Mouse (Mus musculus): Measurements from ENCODE around the gene Prkcq. TPM values are rescaled to one million over a fixed set of nuclear protein-coding genes. Genes with fewer than 3 reads are reported as not detected.

Gene Prkcq
- polyA plus RNA-seq, 1 experiment from 2014 or later: 6.8 TPM

GRCm38 (mm10) chr2:11203261-11203660 lies 31.4 kb downstream of the Prkcq start:
- Histone ChIP-seq H3K4me1 (ENCODE audit: control insufficient read depth, insufficient read depth, low read length) (no peaks in the 10 kb centered on the region), H3K27me3 (replicated peaks; ENCODE audit: control insufficient read depth, insufficient read depth, low read length) (no peaks in the 10 kb centered on the region), H3K36me3 (ENCODE audit: control insufficient read depth, insufficient read depth, low read length) (no peaks in the 10 kb centered on the region), H3K9ac (ENCODE audit: low read depth, low read length) (no peak overlapping the region), H3K27ac (replicated peaks; ENCODE audit: low read depth, low read length) (no peak overlapping the region), H3K4me2 (ENCODE audit: low read depth, low read length) (no peak overlapping the region), H3K4me3 (ENCODE audit: low read depth, low read length) (no peak overlapping the region), H3K9me3 (ENCODE audit: control insufficient read depth, low read length) (no peaks in the 10 kb centered on the region)
- WGBS: 57% methylated on average over 5 of the region's 5 CpGs
- ATAC-seq (ENCODE audit: low read depth): no peak
- no peak for DNase-seq (ENCODE audit: low spot score)

GRCm38 (mm10) chr2:11204232-11204631 lies 32.3 kb downstream of the Prkcq start:
- no peaks in the 10 kb centered on the region for H3K4me1 ChIP-seq (ENCODE audit: control insufficient read depth, insufficient read depth, low read length)
- WGBS: 73% methylated on average over 5 of the region's 5 CpGs
- no peak for ATAC-seq (ENCODE audit: low read depth)
- H3K27ac ChIP-seq (replicated peaks; ENCODE audit: low read depth, low read length): no peak overlapping the region
- H3K27me3 ChIP-seq (replicated peaks; ENCODE audit: control insufficient read depth, insufficient read depth, low read length): no peaks in the 10 kb centered on the region
- H3K36me3 ChIP-seq (ENCODE audit: control insufficient read depth, insufficient read depth, low read length): no peaks in the 10 kb centered on the region
- H3K4me2 ChIP-seq (ENCODE audit: low read depth, low read length): no peak overlapping the region
- H3K9ac ChIP-seq (ENCODE audit: low read depth, low read length): no peak overlapping the region
- DNase-seq (ENCODE audit: low spot score): no peak
- no peaks in the 10 kb centered on the region for H3K9me3 ChIP-seq (ENCODE audit: control insufficient read depth, low read length)
- no peak overlapping the region for H3K4me3 ChIP-seq (ENCODE audit: low read depth, low read length)

- 82% methylated on average over 9 of the region's 9 CpGs for WGBS
- H3K9ac ChIP-seq (ENCODE audit: low read depth, low read length): no peak overlapping the region
- H3K4me2 ChIP-seq (ENCODE audit: low read depth, low read length): no peak overlapping the region
- H3K4me1 ChIP-seq (ENCODE audit: control insufficient read depth, insufficient read depth, low read length): no peaks in the 10 kb centered on the region
- no peaks in the 10 kb centered on the region for H3K36me3 ChIP-seq (ENCODE audit: control insufficient read depth, insufficient read depth, low read length)
- no peaks in the 10 kb centered on the region for H3K9me3 ChIP-seq (ENCODE audit: control insufficient read depth, low read length)
- H3K27me3 ChIP-seq (replicated peaks; ENCODE audit: control insufficient read depth, insufficient read depth, low read length): no peaks in the 10 kb centered on the region
- H3K4me3 ChIP-seq (ENCODE audit: low read depth, low read length): no peak overlapping the region
- H3K27ac ChIP-seq (replicated peaks; ENCODE audit: low read depth, low read length): no peak overlapping the region
- DNase-seq (ENCODE audit: low spot score): no peak
- ATAC-seq (ENCODE audit: low read depth): no peak
These were observed 33.1 kb downstream of the Prkcq start for GRCm38 (mm10) chr2:11204961-11205360.

- 94% methylated on average over 6 of the region's 6 CpGs for WGBS
- H3K9me3 ChIP-seq (ENCODE audit: control insufficient read depth, low read length): no peaks in the 10 kb centered on the region
- H3K9ac ChIP-seq (ENCODE audit: low read depth, low read length): no peak overlapping the region
- H3K36me3 ChIP-seq (ENCODE audit: control insufficient read depth, insufficient read depth, low read length): no peaks in the 10 kb centered on the region
- DNase-seq (ENCODE audit: low spot score): no peak
- no peak for ATAC-seq (ENCODE audit: low read depth)
- no peaks in the 10 kb centered on the region for H3K4me1 ChIP-seq (ENCODE audit: control insufficient read depth, insufficient read depth, low read length)
- no peak overlapping the region for H3K27ac ChIP-seq (replicated peaks; ENCODE audit: low read depth, low read length)
- no peak overlapping the region for H3K4me2 ChIP-seq (ENCODE audit: low read depth, low read length)
- H3K4me3 ChIP-seq (ENCODE audit: low read depth, low read length): no peak overlapping the region
- H3K27me3 ChIP-seq (replicated peaks; ENCODE audit: control insufficient read depth, insufficient read depth, low read length): no peaks in the 10 kb centered on the region
These were observed 33.8 kb downstream of the Prkcq start for GRCm38 (mm10) chr2:11205720-11206119.

GRCm38 (mm10) chr2:11208263-11208662 lies 36.4 kb downstream of the Prkcq start:
- no peak for DNase-seq (ENCODE audit: low spot score)
- Histone ChIP-seq H3K4me2 (ENCODE audit: low read depth, low read length) (no peak overlapping the region), H3K27ac (replicated peaks; ENCODE audit: low read depth, low read length) (no peak overlapping the region), H3K4me1 (ENCODE audit: control insufficient read depth, insufficient read depth, low read length) (no peaks in the 10 kb centered on the region), H3K36me3 (ENCODE audit: control insufficient read depth, insufficient read depth, low read length) (no peaks in the 10 kb centered on the region), H3K4me3 (ENCODE audit: low read depth, low read length) (no peak overlapping the region), H3K27me3 (replicated peaks; ENCODE audit: control insufficient read depth, insufficient read depth, low read length) (no peaks in the 10 kb centered on the region), H3K9ac (ENCODE audit: low read depth, low read length) (no peak overlapping the region), H3K9me3 (ENCODE audit: control insufficient read depth, low read length) (no peaks in the 10 kb centered on the region)
- WGBS: 69% methylated on average over 9 of the region's 9 CpGs
- ATAC-seq (ENCODE audit: low read depth): no peak

- H3K27ac ChIP-seq (replicated peaks; ENCODE audit: low read depth, low read length): no peak overlapping the region
- 85% methylated on average over 6 of the region's 6 CpGs for WGBS
- no peak overlapping the region for H3K4me2 ChIP-seq (ENCODE audit: low read depth, low read length)
- no peaks in the 10 kb centered on the region for H3K36me3 ChIP-seq (ENCODE audit: control insufficient read depth, insufficient read depth, low read length)
- H3K9ac ChIP-seq (ENCODE audit: low read depth, low read length): no peak overlapping the region
- H3K4me1 ChIP-seq (ENCODE audit: control insufficient read depth, insufficient read depth, low read length): no peaks in the 10 kb centered on the region
- no peak for DNase-seq (ENCODE audit: low spot score)
- ATAC-seq (ENCODE audit: low read depth): no peak
- no peaks in the 10 kb centered on the region for H3K9me3 ChIP-seq (ENCODE audit: control insufficient read depth, low read length)
- no peaks in the 10 kb centered on the region for H3K27me3 ChIP-seq (replicated peaks; ENCODE audit: control insufficient read depth, insufficient read depth, low read length)
- H3K4me3 ChIP-seq (ENCODE audit: low read depth, low read length): no peak overlapping the region
These were observed 37.4 kb downstream of the Prkcq start for GRCm38 (mm10) chr2:11209335-11209734.

- Histone ChIP-seq H3K9ac (ENCODE audit: low read depth, low read length) (no peak overlapping the region), H3K36me3 (ENCODE audit: control insufficient read depth, insufficient read depth, low read length) (no peaks in the 10 kb centered on the region), H3K27me3 (replicated peaks; ENCODE audit: control insufficient read depth, insufficient read depth, low read length) (no peaks in the 10 kb centered on the region), H3K27ac (replicated peaks; ENCODE audit: low read depth, low read length) (no peak overlapping the region), H3K4me2 (ENCODE audit: low read depth, low read length) (no peak overlapping the region), H3K4me3 (ENCODE audit: low read depth, low read length) (no peak overlapping the region), H3K4me1 (ENCODE audit: control insufficient read depth, insufficient read depth, low read length) (no peaks in the 10 kb centered on the region), H3K9me3 (ENCODE audit: control insufficient read depth, low read length) (no peaks in the 10 kb centered on the region)
- peak; percentile 29 for DNase-seq (ENCODE audit: low spot score)
- WGBS: 75% methylated on average over 8 of the region's 8 CpGs
- ATAC-seq (ENCODE audit: low read depth): peak; percentile 71; the same call in 1 of the 2 replicates
These were observed 38.5 kb downstream of the Prkcq start for GRCm38 (mm10) chr2:11210241-11210916.

- H3K9ac ChIP-seq (ENCODE audit: low read depth, low read length): no peak overlapping the region
- ATAC-seq (ENCODE audit: low read depth): no peak
- H3K27ac ChIP-seq (replicated peaks; ENCODE audit: low read depth, low read length): no peak overlapping the region
- H3K4me2 ChIP-seq (ENCODE audit: low read depth, low read length): no peak overlapping the region
- H3K27me3 ChIP-seq (replicated peaks; ENCODE audit: control insufficient read depth, insufficient read depth, low read length): no peaks in the 10 kb centered on the region
- WGBS: 53% methylated on average over 7 of the region's 7 CpGs
- no peaks in the 10 kb centered on the region for H3K9me3 ChIP-seq (ENCODE audit: control insufficient read depth, low read length)
- no peaks in the 10 kb centered on the region for H3K36me3 ChIP-seq (ENCODE audit: control insufficient read depth, insufficient read depth, low read length)
- H3K4me3 ChIP-seq (ENCODE audit: low read depth, low read length): no peak overlapping the region
- H3K4me1 ChIP-seq (ENCODE audit: control insufficient read depth, insufficient read depth, low read length): no peaks in the 10 kb centered on the region
- DNase-seq (ENCODE audit: low spot score): no peak
These were observed 40.2 kb downstream of the Prkcq start for GRCm38 (mm10) chr2:11211961-11212562.

GRCm38 (mm10) chr2:11216421-11216820 lies 44.5 kb downstream of the Prkcq start:
- no peak overlapping the region for H3K27ac ChIP-seq (replicated peaks; ENCODE audit: low read depth, low read length)
- ATAC-seq (ENCODE audit: low read depth): no peak
- H3K4me1 ChIP-seq (ENCODE audit: control insufficient read depth, insufficient read depth, low read length): no peaks in the 10 kb centered on the region
- no peak for DNase-seq (ENCODE audit: low spot score)
- no peaks in the 10 kb centered on the region for H3K9me3 ChIP-seq (ENCODE audit: control insufficient read depth, low read length)
- no peaks in the 10 kb centered on the region for H3K27me3 ChIP-seq (replicated peaks; ENCODE audit: control insufficient read depth, insufficient read depth, low read length)
- 75% methylated on average over 4 of the region's 4 CpGs for WGBS
- no peak overlapping the region for H3K4me2 ChIP-seq (ENCODE audit: low read depth, low read length)
- H3K9ac ChIP-seq (ENCODE audit: low read depth, low read length): no peak overlapping the region
- no peak overlapping the region for H3K4me3 ChIP-seq (ENCODE audit: low read depth, low read length)
- no peaks in the 10 kb centered on the region for H3K36me3 ChIP-seq (ENCODE audit: control insufficient read depth, insufficient read depth, low read length)

Data from embryonic facial prominence, embryonic 14.5 days (tissue).